Mouse (Mus musculus): ENCODE measurements around the gene Cemip.

Cemip gene

GRCm38 (mm10) chr7:84090793-84091192, 4.5 kb upstream of the Cemip start:
- no peak for DNase-seq

- peak; percentile 37 for DNase-seq
Measured at GRCm38 (mm10) chr7:84089777-84090176, 3.5 kb upstream of the Cemip start.

GRCm38 (mm10) chr7:84088971-84089370, 2.7 kb upstream of the Cemip start:
- peak; percentile 80 for DNase-seq

GRCm38 (mm10) chr7:84088191-84088590, 1.9 kb upstream of the Cemip start:
- no peak for DNase-seq

- peak; percentile 53 for DNase-seq
Measured at GRCm38 (mm10) chr7:84085049-84085945, 1.0 kb downstream of the Cemip start.

- DNase-seq = no peak
Measured at GRCm38 (mm10) chr7:84077257-84078013, 8.9 kb downstream of the Cemip start.

GRCm38 (mm10) chr7:84074266-84074665, 12.0 kb downstream of the Cemip start:
- no peak for DNase-seq

- DNase-seq = no peak
Measured at GRCm38 (mm10) chr7:84073856-84074255, 12.4 kb downstream of the Cemip start.

GRCm38 (mm10) chr7:84068931-84069330, 17.4 kb downstream of the Cemip start:
- DNase-seq = no peak

GRCm38 (mm10) chr7:84059799-84060198, 26.5 kb downstream of the Cemip start:
- no peak for DNase-seq

GRCm38 (mm10) chr7:84055961-84056629, 30.2 kb downstream of the Cemip start:
- no peak for DNase-seq

- DNase-seq = no peak
Measured at GRCm38 (mm10) chr7:84053856-84054255, 32.4 kb downstream of the Cemip start.

GRCm38 (mm10) chr7:84051423-84051822, 34.9 kb downstream of the Cemip start:
- no peak for DNase-seq

- no peak for DNase-seq
Measured at GRCm38 (mm10) chr7:84045546-84045945, 40.8 kb downstream of the Cemip start.

GRCm38 (mm10) chr7:84044581-84045290, 41.6 kb downstream of the Cemip start:
- no peak for DNase-seq

- no peak for DNase-seq
Measured at GRCm38 (mm10) chr7:84042726-84043125, 43.6 kb downstream of the Cemip start.

- DNase-seq = no peak
Measured at GRCm38 (mm10) chr7:84039856-84040522, 46.3 kb downstream of the Cemip start.

- DNase-seq = no peak
Measured at GRCm38 (mm10) chr7:84038642-84039041, 47.7 kb downstream of the Cemip start.

GRCm38 (mm10) chr7:84032831-84033230, 53.5 kb downstream of the Cemip start:
- DNase-seq = no peak

- no peak for DNase-seq
Measured at GRCm38 (mm10) chr7:84029120-84029771, 57.1 kb downstream of the Cemip start.

- DNase-seq = no peak
Measured at GRCm38 (mm10) chr7:84028368-84028767, 57.9 kb downstream of the Cemip start.

Data from thymus, postnatal 25 days (tissue).